Mouse (Mus musculus): Measurements from ENCODE around the gene Olfr70. TPM values are rescaled to one million over a fixed set of nuclear protein-coding genes. Genes with fewer than 3 reads are reported as not detected.

The Olfr70 gene
- total and polyA plus RNA-seq, 3 experiments, result not detected

DNA sequence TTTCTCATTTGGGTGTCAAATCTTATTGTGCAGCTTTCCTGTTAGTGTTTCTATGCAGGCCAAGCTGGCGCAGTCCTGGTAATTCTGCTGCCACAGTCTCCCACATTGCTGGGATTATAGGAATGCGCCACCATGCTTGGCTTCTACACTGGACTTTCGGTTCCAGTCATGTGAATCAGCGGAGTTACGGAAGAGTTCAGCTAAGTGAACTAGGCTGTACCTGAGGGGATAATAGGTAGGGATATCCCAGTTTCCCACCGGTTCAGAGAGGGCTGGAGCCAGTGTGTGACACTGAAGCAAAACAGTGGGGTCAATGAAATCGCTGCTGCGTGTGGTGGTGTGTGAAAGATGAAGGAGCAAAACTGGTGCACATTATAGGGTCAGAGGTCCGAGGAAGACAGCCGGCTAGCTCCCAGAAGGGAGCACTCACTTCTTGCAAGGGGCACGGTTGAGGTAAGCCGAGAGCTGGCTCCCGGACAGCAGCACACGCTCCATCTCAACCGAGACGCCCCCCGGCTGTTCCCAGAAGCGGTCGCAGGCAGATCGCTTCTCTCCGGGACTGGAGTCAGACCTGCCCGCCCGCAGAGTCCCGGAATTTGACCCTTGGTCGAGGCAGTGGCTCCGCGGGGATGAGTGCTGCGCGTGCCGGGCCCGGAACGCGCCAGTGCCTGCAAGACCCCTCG, 44.8 kb downstream of the Olfr70 start:
- DNase-seq (ENCODE audit: extremely low read depth), result no peak
- peak overlapping the region; percentile 83 for H3K4me2 ChIP-seq (ENCODE audit: insufficient read depth, low read depth, poor library complexity, severe bottlenecking)
- no peaks in the 10 kb centered on the region for H3K79me2 ChIP-seq (replicated peaks; ENCODE audit: control insufficient read depth, extremely low read depth, insufficient read depth, poor library complexity, severe bottlenecking)
- H3K9ac ChIP-seq (ENCODE audit: insufficient read depth, low read depth), result peak overlapping the region; percentile 95
- no peak overlapping the region for H3K27ac ChIP-seq (ENCODE audit: insufficient read depth, low read depth)
- H3K36me3 ChIP-seq (replicated peaks in 1 of 2; ENCODE audit: control insufficient read depth in 1 of 2, insufficient read depth in 1 of 2, low read length in 1 of 2), result no peaks in the 10 kb centered on the region
- TF ChIP-seq EP300 (IDR thresholded peaks at IDR 0.05; ENCODE audit: low read length) (no peak), UBTF (IDR thresholded peaks at IDR 0.05; ENCODE audit: low read depth, low read length) (no peak), NELFE (IDR thresholded peaks at IDR 0.05; ENCODE audit: low read depth, low read length) (no peak), SMC3 (IDR thresholded peaks at IDR 0.05; ENCODE audit: low read depth, low read length) (no peak), TBP (conservative IDR thresholded peaks at IDR 0.05; ENCODE audit: low read depth, low read length) (no peak), MAZ (IDR thresholded peaks at IDR 0.05; ENCODE audit: low read depth, low read length) (no peak), MXI1 (IDR thresholded peaks at IDR 0.05; ENCODE audit: low read depth, low read length) (no peak), MEF2A (IDR thresholded peaks at IDR 0.05; ENCODE audit: borderline replicate concordance, low read depth, low read length) (no peak), KAT2A (IDR thresholded peaks at IDR 0.05; ENCODE audit: insufficient replicate concordance, low read length) (no peak), RAD21 (IDR thresholded peaks at IDR 0.05; ENCODE audit: low read depth, low read length) (no peak), ELF1 (IDR thresholded peaks at IDR 0.05; ENCODE audit: low read depth, low read length) (no peak), POLR2AphosphoS2 (IDR thresholded peaks at IDR 0.05; ENCODE audit: low read depth, low read length) (no peak), RCOR1 (conservative IDR thresholded peaks at IDR 0.05; ENCODE audit: low read depth, low read length) (no peak), NRF1 (IDR thresholded peaks at IDR 0.05; ENCODE audit: low read depth, low read length) (no peak)
- H3K27me3 ChIP-seq (replicated peaks), result peaks cover 50% of the 10 kb centered on the region
- H3K4me3 ChIP-seq (replicated peaks in 1 of 3; ENCODE audit: low read depth in 2 of 3, low read length in 2 of 3, poor library complexity in 1 of 3), result peak overlapping the region; percentile 58 to 88 (median 75)
- in situ Hi-C loops (cut with MboI; ENCODE audit: low pct_ligation_motif_present, low pct_unique_long_range_greater_than_20kb, low sequenced_read_pairs), result no loop called here
- peaks cover 0 to 9% of the 10 kb centered on the region in 2 experiments; a peak in 2 of 4 replicates for H3K4me1 ChIP-seq (ENCODE audit: control insufficient read depth in 1 of 2, insufficient read depth in 2 of 2)
- dilution Hi-C loops (cut with MboI; ENCODE audit: extremely low pct_ligation_motif_present, extremely low pct_unique_long_range_greater_than_20kb, low sequenced_read_pairs), result no loop called here
- H3K9me3 ChIP-seq (replicated peaks; ENCODE audit: low read length), result no peaks in the 10 kb centered on the region

DNA sequence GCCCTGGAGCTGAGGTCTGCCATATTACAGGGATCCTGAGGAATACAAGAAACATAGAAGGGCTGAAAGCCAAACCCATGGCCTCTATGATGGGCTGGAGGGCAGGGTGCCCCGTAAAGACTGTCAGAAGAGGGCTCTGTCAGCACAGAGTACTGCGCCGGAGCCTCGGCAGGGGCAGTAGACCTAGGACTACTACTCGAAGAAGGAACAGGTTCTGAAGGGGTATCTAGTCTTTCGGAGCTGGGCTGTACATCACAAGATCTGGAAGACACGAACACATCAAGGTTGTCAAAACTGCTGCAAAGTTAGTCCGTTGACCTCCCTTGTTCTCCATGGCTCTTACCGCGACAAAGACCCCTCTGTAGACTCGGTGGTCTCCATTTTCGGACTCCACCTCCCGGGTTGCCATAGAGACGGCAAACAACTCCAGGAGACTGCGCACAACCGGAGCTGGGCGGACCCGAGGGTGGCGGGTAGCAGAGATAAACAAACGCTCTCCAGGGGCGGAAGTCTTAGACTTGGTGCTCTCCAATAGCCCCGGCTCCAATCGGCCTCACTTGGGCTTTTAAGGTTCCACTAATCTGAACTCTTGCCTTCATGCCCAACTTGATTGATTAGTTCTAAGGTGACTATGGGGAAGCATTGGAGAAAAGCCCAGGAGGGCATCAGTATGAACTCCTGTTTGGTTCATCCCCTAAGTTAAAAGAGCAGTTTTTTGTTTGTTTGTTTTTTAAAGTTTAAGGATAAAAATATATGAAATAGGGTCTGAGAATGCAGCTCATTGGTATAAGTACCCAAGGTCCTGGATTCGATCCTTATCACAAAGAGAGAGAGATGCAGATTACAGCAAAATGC, 47.2 kb downstream of the Olfr70 start, which contains the start of gene Spag8:
TSS of gene Spag8 (minus strand) at position 434 of the 855 bp plus-strand sequence.
- no peak for DNase-seq (ENCODE audit: extremely low read depth)
- TF ChIP-seq ZKSCAN1 (IDR thresholded peaks at IDR 0.05; ENCODE audit: borderline replicate concordance, low read depth, low read length) (no peak), MXI1 (IDR thresholded peaks at IDR 0.05; ENCODE audit: low read depth, low read length) (no peak), NELFE (IDR thresholded peaks at IDR 0.05; ENCODE audit: low read depth, low read length) (no peak), ZC3H11A (IDR thresholded peaks at IDR 0.05; ENCODE audit: low read depth, low read length) (no peak), USF1 (IDR thresholded peaks at IDR 0.05; ENCODE audit: low read depth, low read length) (no peak), IRF4 (IDR thresholded peaks at IDR 0.05; ENCODE audit: low read depth, low read length) (no peak), GABPA (IDR thresholded peaks at IDR 0.05; ENCODE audit: insufficient replicate concordance, low read depth, low read length) (no peak), SIN3A (IDR thresholded peaks at IDR 0.05; ENCODE audit: low read length) (no peak), SMC3 (IDR thresholded peaks at IDR 0.05; ENCODE audit: low read depth, low read length) (no peak), RCOR1 (conservative IDR thresholded peaks at IDR 0.05; ENCODE audit: low read depth, low read length) (no peak), CTCF (conservative IDR thresholded peaks at IDR 0.05 in 1 of 2, IDR thresholded peaks at IDR 0.05 in 1 of 2; ENCODE audit: low read depth in 2 of 2, low read length in 2 of 2) (no peak), RAD21 (IDR thresholded peaks at IDR 0.05; ENCODE audit: low read depth, low read length) (no peak), TCF12 (IDR thresholded peaks at IDR 0.05; ENCODE audit: low read depth, low read length) (no peak), UBTF (IDR thresholded peaks at IDR 0.05; ENCODE audit: low read depth, low read length) (no peak), ZMIZ1 (IDR thresholded peaks at IDR 0.05; ENCODE audit: low read depth, low read length) (no peak)
- no peak within 1 kb of the TSS for H3K9ac ChIP-seq (ENCODE audit: insufficient read depth, low read depth)
- no peaks in the 10 kb centered on the region for H3K36me3 ChIP-seq (replicated peaks in 1 of 2; ENCODE audit: control insufficient read depth in 1 of 2, insufficient read depth in 1 of 2, low read length in 1 of 2)
- peaks cover 9% of the 10 kb centered on the region for H3K9me3 ChIP-seq (replicated peaks; ENCODE audit: low read length)
- no peak within 1 kb of the TSS for H3K27ac ChIP-seq (ENCODE audit: insufficient read depth, low read depth)
- no peaks in the 10 kb centered on the region for H3K79me2 ChIP-seq (replicated peaks; ENCODE audit: control insufficient read depth, extremely low read depth, insufficient read depth, poor library complexity, severe bottlenecking)
- in situ Hi-C loops (cut with MboI; ENCODE audit: low pct_ligation_motif_present, low pct_unique_long_range_greater_than_20kb, low sequenced_read_pairs), result no loop called here
- H3K4me1 ChIP-seq (ENCODE audit: control insufficient read depth in 1 of 2, insufficient read depth in 2 of 2), result peaks cover 0 to 15% of the 10 kb centered on the region in 2 experiments; a peak in 2 of 4 replicates
- dilution Hi-C loops (cut with MboI; ENCODE audit: extremely low pct_ligation_motif_present, extremely low pct_unique_long_range_greater_than_20kb, low sequenced_read_pairs), result no loop called here
- H3K27me3 ChIP-seq (replicated peaks), result peaks cover 28% of the 10 kb centered on the region
- no peak within 1 kb of the TSS for H3K4me3 ChIP-seq (replicated peaks in 1 of 3; ENCODE audit: low read depth in 2 of 3, low read length in 2 of 3, poor library complexity in 1 of 3)
- H3K4me2 ChIP-seq (ENCODE audit: insufficient read depth, low read depth, poor library complexity, severe bottlenecking), result no peak within 1 kb of the TSS

Data from CH12.LX (cell line).